Mouse (Mus musculus): Measurements from ENCODE around the gene Zfp622. TPM values are rescaled to one million over a fixed set of nuclear protein-coding genes. Genes with fewer than 3 reads are reported as not detected.

Gene Zfp622
- polyA plus RNA-seq, 1 experiment from 2014 or later: 23.3 TPM

- H3K4me3 ChIP-seq (ENCODE audit: low read depth, low read length): no peak overlapping the region
- no peak overlapping the region for H3K4me2 ChIP-seq (replicated peaks; ENCODE audit: low read depth)
- WGBS: 71% methylated on average over 5 of the region's 5 CpGs
- TF ChIP-seq CTCF (IDR thresholded peaks at IDR 0.05; ENCODE audit: low read depth): no peak
- no peaks in the 10 kb centered on the region for H3K4me1 ChIP-seq (replicated peaks; ENCODE audit: control insufficient read depth, insufficient read depth, low read length)
- no peaks in the 10 kb centered on the region for H3K27me3 ChIP-seq (replicated peaks; ENCODE audit: control insufficient read depth, insufficient read depth, low read length)
- no peak overlapping the region for H3K9ac ChIP-seq (ENCODE audit: low read depth, low read length)
- no peaks in the 10 kb centered on the region for H3K9me3 ChIP-seq (ENCODE audit: control insufficient read depth)
- ATAC-seq: 0 out of 2 replicates have a peak, but pooled peaks have one; percentile 15
- no peaks in the 10 kb centered on the region for H3K36me3 ChIP-seq (ENCODE audit: control insufficient read depth, insufficient read depth)
- H3K27ac ChIP-seq (ENCODE audit: low read depth, low read length): no peak overlapping the region
Measured at GRCm38 (mm10) chr15:25950584-25950983, 33.6 kb upstream of the Zfp622 start.

GRCm38 (mm10) chr15:25951037-25951436, 33.1 kb upstream of the Zfp622 start:
- whole genome bisulfite sequencing: 48% methylated on average over 4 of the region's 4 CpGs
- no peaks in the 10 kb centered on the region for H3K4me1 ChIP-seq (replicated peaks; ENCODE audit: control insufficient read depth, insufficient read depth, low read length)
- TF ChIP-seq CTCF (IDR thresholded peaks at IDR 0.05; ENCODE audit: low read depth): no peak
- no peak overlapping the region for H3K9ac ChIP-seq (ENCODE audit: low read depth, low read length)
- ATAC-seq: 0 out of 2 replicates have a peak, but pooled peaks have one; percentile 10
- no peak overlapping the region for H3K27ac ChIP-seq (ENCODE audit: low read depth, low read length)
- no peaks in the 10 kb centered on the region for H3K27me3 ChIP-seq (replicated peaks; ENCODE audit: control insufficient read depth, insufficient read depth, low read length)
- no peaks in the 10 kb centered on the region for H3K36me3 ChIP-seq (ENCODE audit: control insufficient read depth, insufficient read depth)
- H3K4me2 ChIP-seq (replicated peaks; ENCODE audit: low read depth): no peak overlapping the region
- no peak overlapping the region for H3K4me3 ChIP-seq (ENCODE audit: low read depth, low read length)
- H3K9me3 ChIP-seq (ENCODE audit: control insufficient read depth): no peaks in the 10 kb centered on the region

- Histone ChIP-seq H3K9ac (ENCODE audit: low read depth, low read length) (no peak overlapping the region), H3K4me1 (replicated peaks; ENCODE audit: control insufficient read depth, insufficient read depth, low read length) (no peaks in the 10 kb centered on the region), H3K4me3 (ENCODE audit: low read depth, low read length) (no peak overlapping the region), H3K9me3 (ENCODE audit: control insufficient read depth) (no peaks in the 10 kb centered on the region), H3K4me2 (replicated peaks; ENCODE audit: low read depth) (no peak overlapping the region), H3K36me3 (ENCODE audit: control insufficient read depth, insufficient read depth) (no peaks in the 10 kb centered on the region), H3K27me3 (replicated peaks; ENCODE audit: control insufficient read depth, insufficient read depth, low read length) (no peaks in the 10 kb centered on the region), H3K27ac (ENCODE audit: low read depth, low read length) (no peak overlapping the region)
- no peak for ATAC-seq
- no peak for TF ChIP-seq CTCF (IDR thresholded peaks at IDR 0.05; ENCODE audit: low read depth)
- WGBS: 70% methylated on average over 5 of the region's 5 CpGs
Measured at GRCm38 (mm10) chr15:25956001-25956400, 28.2 kb upstream of the Zfp622 start.

GRCm38 (mm10) chr15:25956422-25957117, 27.6 kb upstream of the Zfp622 start:
- no peak overlapping the region for H3K9ac ChIP-seq (ENCODE audit: low read depth, low read length)
- no peak overlapping the region for H3K4me2 ChIP-seq (replicated peaks; ENCODE audit: low read depth)
- H3K27ac ChIP-seq (ENCODE audit: low read depth, low read length): no peak overlapping the region
- TF ChIP-seq CTCF (IDR thresholded peaks at IDR 0.05; ENCODE audit: low read depth): no peak
- ATAC-seq: no peak
- H3K4me3 ChIP-seq (ENCODE audit: low read depth, low read length): no peak overlapping the region
- no peaks in the 10 kb centered on the region for H3K27me3 ChIP-seq (replicated peaks; ENCODE audit: control insufficient read depth, insufficient read depth, low read length)
- 62% methylated on average over 11 of the region's 11 CpGs for WGBS
- no peaks in the 10 kb centered on the region for H3K4me1 ChIP-seq (replicated peaks; ENCODE audit: control insufficient read depth, insufficient read depth, low read length)
- no peaks in the 10 kb centered on the region for H3K9me3 ChIP-seq (ENCODE audit: control insufficient read depth)
- H3K36me3 ChIP-seq (ENCODE audit: control insufficient read depth, insufficient read depth): no peaks in the 10 kb centered on the region

- Histone ChIP-seq H3K4me3 (ENCODE audit: low read depth, low read length) (no peak overlapping the region), H3K27ac (ENCODE audit: low read depth, low read length) (no peak overlapping the region), H3K9me3 (ENCODE audit: control insufficient read depth) (no peaks in the 10 kb centered on the region), H3K9ac (ENCODE audit: low read depth, low read length) (no peak overlapping the region), H3K27me3 (replicated peaks; ENCODE audit: control insufficient read depth, insufficient read depth, low read length) (no peaks in the 10 kb centered on the region), H3K4me2 (replicated peaks; ENCODE audit: low read depth) (no peak overlapping the region), H3K4me1 (replicated peaks; ENCODE audit: control insufficient read depth, insufficient read depth, low read length) (no peaks in the 10 kb centered on the region), H3K36me3 (ENCODE audit: control insufficient read depth, insufficient read depth) (no peaks in the 10 kb centered on the region)
- ATAC-seq: 0 out of 2 replicates have a peak, but pooled peaks have one; percentile 29
- no peak for TF ChIP-seq CTCF (IDR thresholded peaks at IDR 0.05; ENCODE audit: low read depth)
- 60% methylated on average over 10 of the region's 10 CpGs for WGBS
Measured at GRCm38 (mm10) chr15:25957651-25958050, 26.5 kb upstream of the Zfp622 start.

- whole genome bisulfite sequencing: 28% methylated on average over 5 of the region's 5 CpGs
- no peak overlapping the region for H3K27ac ChIP-seq (ENCODE audit: low read depth, low read length)
- H3K4me2 ChIP-seq (replicated peaks; ENCODE audit: low read depth): no peak overlapping the region
- no peaks in the 10 kb centered on the region for H3K36me3 ChIP-seq (ENCODE audit: control insufficient read depth, insufficient read depth)
- H3K9me3 ChIP-seq (ENCODE audit: control insufficient read depth): no peaks in the 10 kb centered on the region
- no peaks in the 10 kb centered on the region for H3K27me3 ChIP-seq (replicated peaks; ENCODE audit: control insufficient read depth, insufficient read depth, low read length)
- peak; percentile 72 for ATAC-seq
- no peaks in the 10 kb centered on the region for H3K4me1 ChIP-seq (replicated peaks; ENCODE audit: control insufficient read depth, insufficient read depth, low read length)
- H3K9ac ChIP-seq (ENCODE audit: low read depth, low read length): no peak overlapping the region
- TF ChIP-seq CTCF (IDR thresholded peaks at IDR 0.05; ENCODE audit: low read depth): peak; percentile 77
- H3K4me3 ChIP-seq (ENCODE audit: low read depth, low read length): no peak overlapping the region
Measured at GRCm38 (mm10) chr15:25959375-25959774, 24.8 kb upstream of the Zfp622 start.

All from intestine, postnatal 0 days (tissue).